ENCODE assay signal across 9 mouse cellular contexts in the genomic region with DNA sequence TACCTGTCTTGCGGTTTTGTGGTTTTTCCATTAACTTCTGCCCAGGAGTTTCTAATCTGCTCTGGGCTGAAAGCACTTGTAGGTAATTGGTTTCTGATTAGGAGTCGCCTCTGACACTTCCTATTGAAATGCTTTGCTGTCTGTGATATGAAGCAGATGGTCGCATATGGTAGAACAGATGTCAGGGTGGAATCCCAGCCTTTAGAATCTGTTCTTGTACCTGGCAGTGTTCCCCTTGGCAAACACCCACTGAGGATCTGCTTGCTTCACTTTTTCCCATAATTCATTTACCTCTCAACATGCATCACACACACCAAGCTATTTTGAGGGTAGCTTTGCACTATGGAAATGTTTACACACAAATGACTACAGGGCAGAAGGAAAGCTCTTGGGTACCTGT. TPM values are rescaled to one million over a fixed set of nuclear protein-coding genes. Genes with fewer than 3 reads are reported as not detected.
DNase-seq lines count a peak whose midpoint lies in the region; ATAC-seq lines count a peak whose summit lies in the region.
"Had no signal": no experiment of that assay in that cellular context is flagged by ENCODE, and none has a peak within 500 bp of the region (broad histone marks: within the 10 kb centered on the region; RNA-seq: fewer than 3 reads in every experiment).

No protein-coding gene starts in this region.

- 0 out of 2 replicates have a peak, but pooled peaks have one; percentile 53 for ATAC-seq in heart, embryonic 15.5 days (replicated peaks; ENCODE audit: insufficient number of reproducible peaks, insufficient read depth, low FRiP score, low read depth)
- no peak for ATAC-seq in monocyte, adult 5-6 weeks (replicated peaks; ENCODE audit: insufficient number of reproducible peaks, low FRiP score, low TSS enrichment, poor library complexity, severe bottlenecking)

- H3K36me3 ChIP-seq in heart, embryonic 15.5 days: no peaks in the 10 kb centered on the region

- peak; percentile 90 for DNase-seq in heart, adult 11 months
- no peak for DNase-seq in heart, postnatal 25 days (ENCODE audit: low spot score)
- DNase-seq in cerebellum, adult 9-10 months: peak; percentile 95
- peak; percentile 90 for DNase-seq in left cerebral cortex, postnatal 4 days
- DNase-seq in B cell, adult 2 months: no peak
- no peak for DNase-seq in adipocyte (ENCODE audit: low spot score)

- WGBS in heart, embryonic 15.5 days: 16% methylated on average over 3 of the region's 3 CpGs

- no peak overlapping the region for H3K4me3 ChIP-seq in heart, embryonic 15.5 days
- H3K4me3 ChIP-seq: myocyte had no signal

- peaks cover 45% of the 10 kb centered on the region for H3K4me1 ChIP-seq in heart, embryonic 15.5 days (replicated peaks)

- no peaks in the 10 kb centered on the region for H3K27me3 ChIP-seq in heart, embryonic 15.5 days

- H3K9me3 ChIP-seq in heart, embryonic 15.5 days (replicated peaks): no peaks in the 10 kb centered on the region

- no peak overlapping the region for H3K4me2 ChIP-seq in heart, embryonic 15.5 days

- intact Hi-C loops in heart, postnatal 25 days (cut with DNase I): no loop called here
- intact Hi-C loops in left cerebral cortex, postnatal 4 days (cut with DNase I): no loop called here

- H3K9ac ChIP-seq in heart, embryonic 15.5 days: no peak overlapping the region

- H3K27ac ChIP-seq in heart, embryonic 15.5 days: peak overlapping the region; percentile 12; the same call in 1 of the 2 replicates

RNA-seq across cellular contexts. Expression of gene Pard3, which starts 44.2 kb away (rescaled TPM):
- total RNA-seq in heart, postnatal 25 days (2021): 10 to 100 TPM; 30.9 to 31.6 TPM
- polyA plus RNA-seq in heart, embryonic 15.5 days (2015; fragmentation: Nextera tagmentation; extraction: Ambion mirVana): 14.9 and 17.5 TPM in 2 replicates
- 10 to 100 TPM; 25.5 to 27.0 TPM for total RNA-seq in left cerebral cortex, postnatal 4 days (2021)
- not detected in 3 replicates for total RNA-seq in monocyte, adult 5-6 weeks (2017)

Comparison
In these comparisons a context has a peak if more than half of its experiments do, and no peak if none do; other contexts are left out.
1. DNase-seq: peak in heart, adult 11 months (single experiment), cerebellum, adult 9-10 months (single experiment) and left cerebral cortex, postnatal 4 days (single experiment); none in heart, postnatal 25 days (single experiment), B cell, adult 2 months (0 of 2) and adipocyte (single experiment).
2. RNA of gene Pard3, which starts 44.2 kb away (total RNA-seq): 30.9 to 31.6 TPM in heart, postnatal 25 days and 25.5 to 27.0 TPM in left cerebral cortex, postnatal 4 days; not detected in monocyte, adult 5-6 weeks; every median in the first group is over 10 times any median in the second.